Mouse (Mus musculus): ENCODE results near the gene Anxa6.
A peak's percentile ranks its signal among the peaks of the same experiment; 100 is the strongest.

- TF ChIP-seq EP300 (IDR thresholded peaks at IDR 0.05; ENCODE audit: low read depth in 1 of 2, low read length in 2 of 2) (peak; percentile 4 to 10; a peak in 1 of 4 replicates), USF2 (IDR thresholded peaks at IDR 0.05; ENCODE audit: borderline replicate concordance in 1 of 2, insufficient read depth in 1 of 2, low read depth in 1 of 2, low read length in 2 of 2) (no peak), UBTF (IDR thresholded peaks at IDR 0.05; ENCODE audit: borderline replicate concordance, insufficient read depth, low read depth, low read length) (no peak), MAFK (IDR thresholded peaks at IDR 0.05; ENCODE audit: borderline replicate concordance, low read depth, low read length) (no peak), SMC3 (IDR thresholded peaks at IDR 0.05; ENCODE audit: low read depth, low read length) (no peak), USF1 (IDR thresholded peaks at IDR 0.05; ENCODE audit: low read depth, low read length) (no peak), CTCF (IDR thresholded peaks at IDR 0.05 in 2 of 3, conservative IDR thresholded peaks at IDR 0.05 in 1 of 3; ENCODE audit: control insufficient read depth in 1 of 3, insufficient read depth in 1 of 3, low read depth in 2 of 3, low read length in 3 of 3, poor library complexity in 1 of 3, severe bottlenecking in 1 of 3) (no peak), ZC3H11A (IDR thresholded peaks at IDR 0.05; ENCODE audit: low read depth, low read length) (no peak), BHLHE40 (IDR thresholded peaks at IDR 0.05; ENCODE audit: borderline replicate concordance, low read depth, low read length) (no peak), NRF1 (IDR thresholded peaks at IDR 0.05; ENCODE audit: insufficient read depth, low read depth, low read length, poor library complexity, severe bottlenecking) (no peak), ZKSCAN1 (IDR thresholded peaks at IDR 0.05; ENCODE audit: low read depth, low read length) (no peak), NELFE (IDR thresholded peaks at IDR 0.05; ENCODE audit: low read depth, low read length) (no peak), MAZ (IDR thresholded peaks at IDR 0.05; ENCODE audit: low read depth, low read length) (no peak)
Observed at GRCm38 (mm10) chr11:55031211-55031990, 1.8 kb downstream of the Anxa6 start.
